Mouse (Mus musculus) heart, postnatal 25 days (tissue): Measurements from ENCODE around the gene Kcnj4. TPM values are rescaled to one million over a fixed set of nuclear protein-coding genes. Genes with fewer than 3 reads are reported as not detected.

Experiments
- DNase-seq: peaks from one replicate; pipeline ENCODE4 v3.0.0; 2022; ENCODE audit warnings: low spot score
- intact Hi-C: fragments of 180-260 bp; cut with DNase I; formaldehyde crosslinking; loops from one replicate; pipeline ENCODE4 v1.15.1; 2025
- total RNA-seq, 2 experiments: library from RNA; stranded (reverse); gene quantifications; 2 replicates each; pipeline ENCODE4 v1.2.3; 2021

Gene Kcnj4
- total RNA-seq, result not detected

DNA sequence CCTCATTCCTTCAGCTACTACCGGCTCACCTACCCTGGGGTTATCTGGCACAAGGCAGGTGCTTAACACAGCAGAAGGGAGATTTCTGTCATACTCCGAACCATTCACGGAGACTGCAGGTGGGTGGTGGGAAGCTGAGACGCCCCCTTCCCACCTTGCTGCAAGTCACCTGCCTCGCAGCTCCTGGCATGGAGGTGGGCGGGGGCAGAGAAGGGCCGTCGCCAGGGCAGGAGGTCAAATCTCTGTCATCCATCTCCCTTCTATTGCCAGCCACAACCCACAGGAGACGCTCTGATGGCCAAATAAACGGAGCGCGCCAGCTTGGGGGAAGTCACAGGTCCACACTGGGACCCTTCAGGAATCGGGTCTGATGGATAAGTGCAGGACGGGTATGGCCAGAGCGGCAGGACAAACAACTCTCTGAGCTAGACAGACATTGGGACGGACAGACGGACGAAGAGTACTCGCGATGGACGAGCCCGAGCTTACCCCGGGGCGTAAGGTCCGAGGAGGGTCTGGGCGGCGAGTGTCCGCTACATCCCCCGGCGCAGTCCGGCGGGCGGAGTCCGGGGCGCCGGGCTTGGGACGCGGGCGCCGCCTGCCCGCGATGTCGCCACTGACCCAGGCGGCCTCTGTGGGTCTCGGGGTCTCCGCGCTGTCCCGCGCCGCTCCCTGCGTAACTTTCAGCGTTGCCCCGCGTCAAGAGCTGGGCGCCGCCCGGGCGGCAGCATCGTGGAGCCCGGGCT lies at the start of gene Kcnj4:
Gene Kcnj4 (minus strand): TSS at position 535 of the 746 bp plus-strand sequence.
- no peak for DNase-seq
- intact Hi-C loops, result no loop called here

DNA sequence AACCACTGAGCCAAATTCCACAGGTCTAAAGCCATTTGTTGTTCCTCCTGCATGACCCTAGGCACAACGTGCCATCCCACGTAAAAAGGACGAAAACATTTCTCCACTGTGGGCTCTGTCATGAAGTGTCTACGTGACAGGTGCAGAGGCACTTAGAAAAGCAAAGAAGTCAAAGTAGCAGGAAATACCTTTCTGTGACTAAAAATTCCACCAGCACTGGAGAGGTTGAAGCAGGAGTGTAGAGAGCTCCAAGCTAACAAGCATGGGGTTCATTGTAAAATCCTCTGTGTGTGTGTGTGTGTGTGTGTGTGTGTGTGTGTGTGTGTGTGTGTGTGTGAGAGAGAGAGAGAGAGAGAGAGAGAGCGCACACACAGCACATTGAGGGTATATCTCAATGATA lies 47.5 kb upstream of the Kcnj4 start:
- DNase-seq, result no peak
- intact Hi-C loops, result no loop called here

DNA sequence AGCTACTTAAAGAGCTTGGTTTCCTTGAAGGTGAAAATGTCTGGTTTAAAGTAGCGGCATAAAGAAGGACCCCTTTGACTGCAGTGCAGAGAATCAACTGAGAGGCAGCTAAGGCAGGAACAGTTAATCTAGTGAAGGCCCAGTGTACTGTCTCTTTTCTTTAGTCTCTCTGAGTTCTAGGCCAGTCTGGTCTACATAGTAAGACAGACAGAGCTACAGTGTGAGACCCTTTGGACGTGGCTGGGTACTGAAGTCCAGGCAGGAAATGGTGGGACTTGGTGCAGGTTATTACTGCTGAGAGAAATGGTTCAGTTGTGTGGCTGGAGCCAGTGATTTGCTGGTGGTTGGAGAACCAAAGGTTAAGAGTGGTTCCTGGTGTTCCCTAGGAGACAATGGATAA lies 43.2 kb upstream of the Kcnj4 start:
- no peak for DNase-seq
- intact Hi-C loops, result no loop called here

DNA sequence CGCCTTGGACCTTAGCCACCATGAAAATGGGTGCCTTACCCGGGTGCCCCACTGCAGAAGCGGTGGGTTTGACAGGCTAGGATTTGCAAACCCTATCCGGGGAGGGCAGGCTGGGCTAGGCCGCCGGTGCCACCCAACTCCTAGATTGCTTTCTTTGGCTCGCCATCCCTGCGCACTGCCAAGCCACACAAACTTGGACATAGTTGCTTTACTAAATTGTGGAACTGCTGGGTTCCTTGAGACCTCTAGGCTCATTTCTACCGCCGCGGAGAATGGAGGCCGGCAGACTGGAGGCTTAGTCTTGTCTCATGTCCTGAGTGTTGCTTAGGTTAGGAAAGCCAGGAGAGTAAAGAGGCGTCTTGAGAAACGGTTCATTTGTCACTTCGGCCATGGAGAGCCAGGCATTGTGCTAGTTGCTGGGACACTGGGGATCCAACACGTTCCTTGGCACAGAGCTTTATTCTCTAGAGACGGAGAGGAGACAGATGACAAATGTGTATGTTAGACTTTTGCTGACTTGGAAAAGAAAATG lies 42.3 kb upstream of the Kcnj4 start:
- intact Hi-C loops, result no loop called here
- no peak for DNase-seq

DNA sequence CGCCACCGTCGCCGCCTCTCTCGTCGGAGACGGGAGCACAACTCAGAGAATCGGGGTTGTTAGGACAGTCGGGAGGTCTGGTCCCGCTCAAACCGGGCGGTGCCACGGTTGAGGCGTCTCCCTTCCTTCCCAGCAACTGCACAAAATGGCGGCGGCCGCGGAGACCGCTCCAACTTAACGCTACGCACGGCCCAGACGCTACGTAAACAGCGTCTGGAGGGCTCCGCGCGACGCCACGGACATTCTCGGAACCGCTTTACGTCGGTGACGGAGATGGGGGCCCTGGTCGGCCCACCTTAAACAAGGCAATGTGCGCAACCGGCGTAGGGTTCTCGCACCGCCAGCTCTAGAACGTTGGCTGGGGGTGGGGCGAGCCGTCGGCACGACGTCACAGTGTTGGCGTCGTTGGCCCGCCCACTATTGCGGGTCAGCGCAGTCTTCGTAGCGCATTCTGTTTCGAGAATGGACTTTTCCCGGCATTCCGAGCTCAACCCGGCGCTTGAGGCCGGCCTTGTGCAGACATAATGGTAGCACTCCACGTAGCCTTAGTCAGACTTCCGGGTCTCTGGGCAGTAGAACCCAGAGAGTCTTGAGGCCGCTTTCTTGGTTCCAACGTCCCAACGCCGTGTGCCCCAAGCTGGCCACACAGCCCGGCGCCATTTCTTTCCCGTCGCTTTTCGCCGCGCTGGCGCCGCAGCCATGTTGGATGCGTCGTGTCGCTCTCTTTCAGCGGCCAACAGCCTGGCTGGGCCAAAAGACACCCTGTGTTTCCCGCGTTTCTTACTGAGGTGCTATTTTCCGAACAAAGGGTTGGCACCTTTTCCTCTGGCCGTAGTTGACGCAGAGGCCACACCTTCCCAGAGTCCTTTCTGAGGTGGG lies 41.6 kb upstream of the Kcnj4 start, which contains the start of gene Ddx17:
Gene Ddx17 (minus strand): TSS at position 332 of the 879 bp plus-strand sequence.
- DNase-seq, result peak; percentile 95
- intact Hi-C loops, result no loop called here

DNA sequence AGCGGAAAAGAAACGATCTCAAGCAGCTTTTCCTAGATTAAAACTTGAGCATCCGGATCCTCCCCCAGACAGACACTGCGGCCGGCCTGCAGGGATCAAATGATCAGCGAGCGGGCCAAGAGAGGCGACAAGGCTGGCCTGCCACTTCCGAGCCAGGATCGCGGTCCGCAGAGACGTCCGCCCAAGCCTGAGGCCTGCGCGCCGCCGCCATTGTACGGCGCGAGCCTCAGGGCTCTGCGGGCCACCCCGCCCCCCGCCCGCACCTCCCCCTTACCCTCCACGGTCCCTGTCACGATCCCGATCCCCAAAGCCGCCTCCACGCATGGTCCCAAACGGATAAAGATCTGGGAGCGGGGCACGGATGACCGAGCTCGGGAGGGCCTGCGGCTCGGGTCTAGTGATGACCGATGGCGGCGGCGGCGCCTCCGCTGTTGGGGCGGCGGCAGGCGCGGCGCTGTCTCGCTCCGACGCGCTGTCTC lies 40.9 kb upstream of the Kcnj4 start:
- DNase-seq, result peak; percentile 69
- intact Hi-C loops, result no loop called here

DNA sequence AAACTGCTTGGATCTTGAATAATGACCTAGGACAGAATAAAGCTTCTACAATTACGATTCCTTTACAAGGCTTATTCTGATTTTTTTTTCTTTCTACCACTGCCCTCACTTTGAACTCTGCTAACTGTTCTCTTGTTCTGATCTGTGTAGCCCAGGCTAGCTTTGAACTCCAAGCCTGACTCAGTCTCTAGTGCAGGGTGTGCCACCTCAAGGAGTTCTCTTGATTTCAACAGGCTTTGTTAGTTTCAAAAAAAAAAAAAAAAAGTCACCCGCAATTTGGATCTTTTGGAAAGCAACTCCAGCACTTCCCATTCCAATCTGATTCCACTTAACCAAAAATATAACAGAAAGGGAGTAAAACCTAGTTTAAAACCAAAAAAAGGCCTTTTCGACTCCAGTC lies 40.5 kb upstream of the Kcnj4 start:
- no peak for DNase-seq
- intact Hi-C loops, result no loop called here

DNA sequence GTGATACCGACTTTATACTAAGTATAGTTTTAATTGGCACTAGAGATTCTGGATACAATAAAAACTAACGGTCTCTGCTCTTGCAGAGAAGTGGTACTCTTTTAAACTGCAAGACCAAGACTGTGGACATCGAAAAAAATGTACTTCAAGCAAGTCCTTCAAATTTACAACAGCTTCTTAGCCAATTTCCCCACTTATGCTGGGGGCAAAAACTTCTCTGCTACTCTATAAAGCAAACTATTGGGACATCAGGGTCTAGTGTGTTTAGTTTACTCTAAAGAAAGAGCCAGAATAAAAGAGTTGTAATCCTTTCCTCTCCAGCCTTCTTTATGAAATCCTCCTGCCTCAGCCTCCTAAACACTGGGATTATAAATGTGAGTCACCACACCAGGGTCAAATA lies 38.9 kb upstream of the Kcnj4 start:
- no peak for DNase-seq
- intact Hi-C loops, result no loop called here

DNA sequence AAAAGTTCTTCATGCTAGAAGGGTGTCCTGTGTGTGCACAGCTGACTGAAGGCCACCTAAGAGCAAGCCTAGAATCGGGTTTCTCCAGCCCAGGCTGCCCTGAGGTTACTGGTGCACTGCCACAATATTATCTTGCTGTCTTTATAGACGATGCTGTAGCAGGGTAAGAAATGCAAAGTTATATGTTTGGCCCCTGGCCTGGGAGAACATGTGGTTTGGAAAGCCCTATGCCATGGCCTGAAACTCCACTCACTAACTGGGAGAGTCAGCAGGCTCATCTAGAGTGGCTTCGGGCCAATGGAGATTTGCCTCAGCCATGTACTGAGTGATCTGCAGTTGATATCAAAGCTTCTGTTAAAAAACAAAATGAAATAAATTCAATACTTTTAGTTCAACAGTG lies 28.8 kb upstream of the Kcnj4 start:
- intact Hi-C loops, result no loop called here
- DNase-seq, result no peak

DNA sequence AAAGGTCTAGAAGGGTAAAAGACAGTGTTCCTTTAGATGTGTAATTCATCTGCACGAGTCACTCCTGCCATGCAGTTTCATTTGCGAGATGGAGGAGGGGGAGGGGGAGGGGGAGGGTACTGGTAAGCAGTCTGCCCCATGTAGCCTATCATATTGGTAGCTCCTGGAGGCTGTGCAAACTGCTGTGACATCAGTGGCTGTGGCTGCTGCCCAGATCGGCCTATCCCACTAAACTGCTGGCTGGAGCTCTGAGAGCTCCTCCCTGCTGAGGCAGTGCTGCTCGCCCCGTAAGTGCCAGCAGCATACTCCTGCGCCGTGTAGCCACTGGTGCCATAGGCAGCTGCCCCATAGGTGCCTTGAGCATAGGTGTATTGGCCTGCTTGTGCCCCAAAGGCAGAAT lies 24.9 kb upstream of the Kcnj4 start:
- intact Hi-C loops, result no loop called here
- DNase-seq, result no peak

DNA sequence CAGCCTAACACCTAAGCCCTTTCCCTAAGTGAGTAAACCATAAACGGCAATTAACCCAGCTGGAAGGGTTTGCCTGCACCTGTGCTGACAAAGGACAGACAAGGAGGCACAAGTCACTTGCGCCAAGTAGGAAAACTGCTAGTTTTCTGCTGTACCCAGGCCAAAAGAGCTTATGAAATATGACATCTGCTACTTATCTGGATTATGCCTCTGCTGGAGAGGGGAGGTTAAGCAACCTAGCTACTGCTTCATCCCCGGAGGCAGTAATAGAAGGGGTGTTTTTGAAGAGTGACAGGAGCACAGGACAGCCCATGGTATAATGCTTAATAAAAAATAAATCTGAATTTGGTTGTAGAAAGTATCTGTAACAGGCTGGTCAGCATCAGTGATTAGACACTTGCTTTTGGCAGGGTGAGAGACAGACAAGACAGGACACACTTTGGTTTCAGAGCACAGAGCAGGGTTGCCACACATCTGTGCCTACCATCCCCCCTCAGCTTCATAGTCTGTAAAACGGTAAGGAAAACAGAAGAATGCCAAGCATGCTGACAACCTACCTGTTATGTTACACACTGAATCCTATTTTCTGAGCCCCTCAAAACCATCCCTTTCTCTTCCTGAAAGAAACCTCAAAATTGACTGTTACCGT lies 23.1 kb upstream of the Kcnj4 start:
- intact Hi-C loops, result no loop called here
- no peak for DNase-seq

DNA sequence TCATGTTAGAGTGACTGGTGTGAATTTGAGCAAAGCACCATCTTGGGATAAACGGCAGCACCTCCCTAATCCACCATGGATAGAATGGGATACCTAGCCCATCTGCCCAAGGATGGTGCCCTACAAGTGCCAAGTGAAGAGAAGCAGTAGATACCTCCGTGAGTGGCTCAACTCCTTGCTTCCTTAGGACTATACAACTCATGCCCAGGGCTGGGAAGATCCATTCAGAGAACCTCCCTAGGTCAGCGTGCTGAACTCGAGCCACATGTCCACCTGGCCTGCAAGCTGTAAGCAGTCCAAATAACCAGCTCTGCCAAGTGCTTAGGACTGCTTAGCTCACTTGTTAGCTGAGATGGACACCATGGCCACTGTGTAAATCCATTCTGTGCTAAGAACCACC lies 22.2 kb upstream of the Kcnj4 start:
- intact Hi-C loops, result no loop called here
- DNase-seq, result no peak

DNA sequence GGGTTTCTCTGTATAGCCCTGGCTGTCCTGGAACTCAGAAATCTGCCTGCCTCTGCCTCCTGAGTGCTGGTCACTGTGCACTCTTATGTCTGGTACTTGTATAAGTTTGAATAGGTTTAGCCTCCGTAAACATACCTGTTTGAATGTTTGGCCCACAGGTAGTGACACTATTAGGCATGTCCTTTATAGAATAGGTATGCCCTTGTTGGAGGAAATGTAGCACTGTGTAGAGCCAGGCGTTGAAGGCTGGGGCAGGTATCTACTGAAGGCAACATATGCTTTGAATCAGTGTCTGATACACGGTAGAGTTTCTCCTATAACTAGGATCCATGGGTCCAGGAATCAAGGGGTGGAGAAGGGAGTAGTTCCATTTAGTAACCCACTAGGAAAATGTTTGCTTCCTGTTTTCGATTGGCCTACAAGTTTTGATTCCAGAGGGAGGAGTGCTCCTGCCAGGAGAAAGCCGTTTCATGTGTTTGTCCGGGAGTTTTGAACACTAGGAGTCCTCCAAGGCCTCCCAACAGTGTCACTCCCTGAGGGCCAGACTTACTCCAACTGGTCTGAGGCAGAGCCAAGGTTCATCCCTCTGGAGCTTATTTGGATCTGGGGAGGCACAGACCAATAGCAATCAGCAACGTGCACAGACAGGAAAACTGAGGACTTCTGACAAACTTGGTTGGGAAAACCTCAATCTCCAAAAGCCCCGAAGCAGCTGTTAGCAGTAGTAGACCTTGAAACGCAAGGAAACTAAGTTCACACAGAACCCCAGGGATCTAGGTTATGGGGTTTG lies 21.1 kb upstream of the Kcnj4 start:
- peak; percentile 33 for DNase-seq
- intact Hi-C loops, result no loop called here

DNA sequence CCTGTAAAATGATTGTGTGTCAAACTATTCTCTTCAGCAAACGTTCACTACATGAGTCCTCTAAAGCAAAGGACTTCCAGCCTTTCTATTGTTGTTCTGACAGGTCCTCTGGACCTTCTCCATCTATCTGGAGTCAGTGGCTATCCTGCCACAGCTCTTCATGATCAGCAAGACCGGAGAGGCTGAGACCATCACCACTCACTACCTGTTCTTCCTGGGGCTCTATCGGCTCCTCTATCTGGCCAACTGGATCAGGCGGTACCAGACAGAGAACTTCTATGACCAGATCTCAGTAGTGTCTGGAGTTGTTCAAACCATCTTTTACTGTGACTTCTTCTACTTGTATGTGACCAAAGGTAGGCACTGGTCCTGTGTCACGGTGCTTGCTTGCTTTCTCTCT lies 20.5 kb upstream of the Kcnj4 start:
- DNase-seq, result no peak
- intact Hi-C loops, result no loop called here

DNA sequence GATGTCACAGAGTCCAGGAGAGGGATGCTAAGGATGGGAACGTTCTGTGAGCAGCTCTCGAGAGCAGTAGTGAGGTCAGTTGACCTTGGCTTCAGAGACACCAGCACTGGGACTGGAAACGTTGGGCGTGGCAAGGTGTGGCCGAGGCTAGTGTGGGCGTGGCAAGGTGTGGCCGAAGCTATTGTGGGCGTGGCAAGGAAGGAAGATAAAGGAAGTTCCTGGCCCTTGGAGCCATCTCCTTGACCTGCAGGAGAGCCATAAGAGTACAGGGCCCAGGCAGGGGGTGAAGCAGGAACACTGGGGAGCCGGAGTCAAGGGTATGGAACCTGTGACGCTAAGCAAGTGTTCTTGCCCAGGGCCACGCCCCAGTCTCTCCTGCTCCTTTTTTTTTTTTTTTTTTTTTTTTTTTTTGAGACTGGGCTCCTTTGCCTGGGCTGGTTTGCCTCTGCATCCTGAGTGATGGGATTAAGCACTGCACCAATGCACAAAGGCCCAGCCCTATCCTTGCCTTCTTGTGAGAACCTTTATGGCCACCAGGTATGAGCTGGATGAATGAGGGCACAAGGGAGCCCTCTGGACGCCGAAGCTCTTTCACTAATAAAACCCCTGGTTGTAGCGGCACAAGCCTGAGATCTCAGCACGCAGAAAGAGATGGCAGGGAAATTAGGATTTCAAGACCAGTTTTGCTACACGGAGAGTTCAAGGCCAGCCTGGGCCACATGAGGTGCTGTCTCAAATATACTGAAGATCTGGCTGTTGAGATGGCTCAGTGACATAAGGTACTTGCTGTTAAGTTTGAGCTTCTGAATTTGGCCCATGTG lies 14.6 kb upstream of the Kcnj4 start:
- intact Hi-C loops, result no loop called here
- DNase-seq, result no peak

DNA sequence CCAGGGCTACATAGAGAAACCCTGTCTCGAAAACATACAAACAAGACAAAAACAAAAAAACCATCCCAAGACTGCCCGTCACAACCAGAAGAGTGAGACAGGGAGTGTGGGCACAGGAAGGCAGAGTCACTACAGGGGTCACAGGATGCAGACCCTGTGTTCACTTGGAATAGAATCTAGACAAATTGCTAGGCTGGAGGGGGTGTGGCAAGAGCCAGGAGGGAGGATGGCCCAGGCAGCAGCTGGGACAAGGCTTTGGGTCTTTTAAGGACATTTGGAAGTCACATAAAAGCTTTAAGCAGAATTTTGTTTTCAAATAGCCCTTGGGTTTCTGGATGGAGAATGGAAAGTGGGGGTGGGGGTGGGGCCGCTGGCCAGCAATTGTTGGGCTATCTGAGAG lies 13.5 kb upstream of the Kcnj4 start:
- intact Hi-C loops, result no loop called here
- DNase-seq, result no peak

DNA sequence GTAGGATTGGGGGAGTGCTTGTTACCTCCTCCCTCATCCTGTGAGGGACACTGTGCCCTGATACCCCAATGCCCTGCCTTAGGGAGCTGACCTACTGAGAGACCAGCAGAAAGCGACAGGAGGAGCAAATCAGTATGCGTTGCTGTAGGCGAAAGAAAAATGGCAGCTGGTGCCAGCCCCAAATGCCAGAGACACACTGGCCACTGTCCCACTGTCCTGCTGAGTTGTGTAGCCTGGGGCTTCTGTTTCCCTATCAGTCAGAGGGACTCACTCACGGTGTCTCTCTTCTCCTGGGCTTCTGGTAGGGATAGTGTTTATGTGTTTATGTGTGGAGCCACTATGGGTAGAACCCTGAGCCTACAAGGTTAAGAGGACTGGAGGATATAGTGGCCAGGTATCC lies 12.7 kb upstream of the Kcnj4 start:
- intact Hi-C loops, result no loop called here

DNA sequence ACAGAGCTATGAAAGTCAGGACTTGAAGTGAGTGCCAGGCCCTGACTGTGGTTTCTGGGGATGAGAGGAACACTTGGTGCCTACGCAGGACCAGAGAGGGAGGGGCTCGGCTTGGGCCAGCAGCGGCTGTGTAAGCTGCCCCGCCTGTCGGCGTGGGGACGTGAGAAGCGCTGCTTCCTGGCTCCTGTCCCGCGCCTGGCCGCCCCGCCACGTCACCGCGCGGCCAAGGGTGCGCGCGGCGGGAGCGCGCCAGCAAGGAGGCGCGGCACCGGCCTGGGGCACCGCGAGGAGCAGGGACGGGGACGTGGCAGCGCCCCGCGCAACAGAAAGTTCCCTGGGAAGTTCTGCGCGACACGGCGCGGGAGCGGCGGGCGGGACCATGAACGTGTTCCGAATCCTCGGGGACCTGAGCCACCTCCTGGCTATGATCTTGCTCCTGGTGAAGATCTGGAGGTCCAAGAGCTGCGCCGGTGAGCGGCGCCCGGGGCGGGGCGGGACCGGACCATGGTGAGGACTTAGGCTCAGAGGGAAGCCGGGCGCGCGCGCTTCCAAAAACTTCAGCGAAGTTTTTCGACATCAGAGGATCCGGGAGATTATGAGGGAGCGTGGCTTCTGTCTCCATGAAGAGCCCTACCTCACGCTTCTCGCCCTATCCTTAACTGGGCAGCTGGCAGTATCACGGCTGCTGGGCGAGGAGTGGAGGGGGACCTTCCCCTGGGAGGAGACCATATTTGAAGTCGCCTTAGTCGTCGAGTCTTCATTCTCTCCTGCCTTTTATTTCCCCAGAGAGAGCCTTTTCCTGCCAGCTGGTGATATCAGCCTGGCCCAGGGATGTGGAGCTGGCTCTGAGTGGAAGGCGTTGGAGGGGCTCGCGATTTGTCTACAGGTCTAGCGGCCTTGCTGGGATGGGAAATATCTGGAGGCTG lies 11.4 kb upstream of the Kcnj4 start, which contains the start of gene Kdelr3:
Gene Kdelr3 (plus strand): TSS at position 241 of the 926 bp plus-strand sequence.
- DNase-seq, result peak; percentile 82
- intact Hi-C loops, result no loop called here

More for the DNA sequence above, 12.7 kb upstream of the Kcnj4 start:
- no peak for DNase-seq
